Comparison of ENCODE assay signal across 10 mouse cellular contexts in the genomic region with DNA sequence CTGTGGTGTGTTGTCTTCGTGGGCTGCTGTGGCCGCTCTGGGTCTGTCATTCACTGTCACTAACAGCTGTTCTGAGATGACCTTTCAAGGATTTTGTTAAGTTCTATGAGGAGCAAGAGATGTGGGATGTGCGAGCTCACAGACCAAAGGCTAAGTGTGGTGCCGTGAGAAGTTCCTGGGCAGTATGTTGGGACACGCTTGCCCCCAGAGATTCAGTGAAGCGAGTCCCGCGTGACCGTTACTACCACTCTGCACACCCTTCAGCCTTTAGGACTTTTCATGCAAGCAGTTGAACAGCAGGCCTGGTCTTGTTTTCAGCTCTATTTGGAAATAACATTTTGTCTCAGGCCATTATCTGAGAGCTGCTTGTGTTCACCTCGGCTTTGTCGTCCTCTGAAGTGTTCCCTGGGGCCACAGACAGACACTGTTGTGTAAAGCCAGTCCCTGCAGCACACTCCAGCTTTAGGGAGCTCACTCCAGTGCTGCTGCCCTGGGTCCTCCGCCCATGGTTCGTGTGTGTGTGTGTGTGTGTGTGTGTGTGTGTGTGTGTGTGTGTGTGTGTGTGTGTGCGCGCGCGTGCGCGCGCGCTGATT.
DNase-seq lines count a peak whose midpoint lies in the region; ATAC-seq and TF ChIP-seq lines count a peak whose summit lies in the region.
"Had no signal": no experiment of that assay in that cellular context is flagged by ENCODE, and none has a peak within 500 bp of the region (broad histone marks: within the 10 kb centered on the region; RNA-seq: fewer than 3 reads in every experiment).

No protein-coding gene starts in this region.

- no peak for TF ChIP-seq POLR2A in thymus, adult 2 months (IDR thresholded peaks at IDR 0.05; ENCODE audit: control insufficient read depth, extremely low read depth, insufficient read depth, low read length, poor library complexity)

- H3K9ac ChIP-seq in liver, embryonic 11.5 days (ENCODE audit: low read depth, low read length) = no peak overlapping the region

- peak; percentile 4 for DNase-seq in cerebellum, adult 11-12 months
- peak; percentile 1 to 31 for DNase-seq in kidney, postnatal 25 days
- no peak for DNase-seq in kidney, adult 9 months
- peak; percentile 0 for DNase-seq in thymus, postnatal 25 days
- no peak for DNase-seq in thymus, adult 2 months
- peak; percentile 3 for DNase-seq in right cerebral cortex, postnatal 25 days
- DNase-seq in liver, embryonic 11.5 days (ENCODE audit: low spot score) = no peak
- DNase-seq: cerebellum, adult 8-10 months; lung, postnatal 14 days had no signal

- no peak overlapping the region for H3K4me2 ChIP-seq in liver, embryonic 11.5 days

- no peaks in the 10 kb centered on the region for H3K9me3 ChIP-seq in liver, embryonic 11.5 days (ENCODE audit: control insufficient read depth, low read length)

- no peak for TF ChIP-seq CTCF in thymus, adult 2 months (IDR thresholded peaks at IDR 0.05; ENCODE audit: borderline replicate concordance, control insufficient read depth, extremely low read depth, insufficient read depth, low read length, poor library complexity)

- H3K4me1 ChIP-seq in thymus, adult 2 months (replicated peaks; ENCODE audit: control insufficient read depth, insufficient read depth, low read length) = peaks cover 32% of the 10 kb centered on the region
- H3K4me1 ChIP-seq in liver, embryonic 11.5 days (replicated peaks; ENCODE audit: control insufficient read depth, insufficient read depth, low read length) = peaks cover 23% of the 10 kb centered on the region

- no peak overlapping the region for H3K4me3 ChIP-seq in thymus, adult 2 months (ENCODE audit: control insufficient read depth, insufficient read depth, low read length)
- no peak overlapping the region for H3K4me3 ChIP-seq in liver, embryonic 11.5 days (ENCODE audit: low read depth, low read length)

- H3K36me3 ChIP-seq in thymus, adult 2 months (ENCODE audit: control insufficient read depth, insufficient read depth, low read length) = peaks cover 6% of the 10 kb centered on the region
- no peaks in the 10 kb centered on the region for H3K36me3 ChIP-seq in liver, embryonic 11.5 days (ENCODE audit: control insufficient read depth, insufficient read depth, low read length)

- no peaks in the 10 kb centered on the region for H3K27me3 ChIP-seq in thymus, adult 2 months (ENCODE audit: control insufficient read depth, insufficient read depth, low read length)
- no peaks in the 10 kb centered on the region for H3K27me3 ChIP-seq in liver, embryonic 11.5 days (replicated peaks; ENCODE audit: control insufficient read depth, insufficient read depth, low read length)

- 96% methylated on average over 18 of the region's 21 CpGs for WGBS in thymus, adult 2 months
- 91% methylated on average over 21 of the region's 21 CpGs for WGBS in liver, embryonic 11.5 days

- no peak overlapping the region for H3K27ac ChIP-seq in thymus, adult 2 months (ENCODE audit: control insufficient read depth, insufficient read depth, low read length)
- H3K27ac ChIP-seq in liver, embryonic 11.5 days (ENCODE audit: low read depth, low read length) = no peak overlapping the region

- no peak for ATAC-seq in cerebellum, adult (ENCODE audit: insufficient number of reproducible peaks, low FRiP score, low TSS enrichment)
- ATAC-seq in liver, embryonic 11.5 days (replicated peaks; ENCODE audit: low FRiP score) = no peak

Comparison
In these comparisons a context has a peak if more than half of its experiments do, and no peak if none do; other contexts are left out.
1. DNase-seq: peak in cerebellum, adult 11-12 months (single experiment), kidney, postnatal 25 days (2 of 2), thymus, postnatal 25 days (single experiment) and right cerebral cortex, postnatal 25 days (single experiment); none in kidney, adult 9 months (single experiment), thymus, adult 2 months (single experiment) and liver, embryonic 11.5 days (single experiment).